Mouse (Mus musculus) bone marrow macrophage, adult 2 months (primary cell): ENCODE results near the gene Alg5.

Experiments used
- CTCF ChIP-seq: IDR thresholded peaks from 2 replicates; pipeline ENCODE4 v1.5.1; 2012; ENCODE audit warnings: low read depth, mild to moderate bottlenecking, low read length, moderate library complexity
- POLR2A ChIP-seq: IDR thresholded peaks from 2 replicates; pipeline ENCODE4 v1.6.1; 2012; ENCODE audit warnings: mild to moderate bottlenecking, low read depth, low read length, borderline replicate concordance

- no peak for TF ChIP-seq CTCF
- TF ChIP-seq POLR2A, result no peak
These were observed 35.5 kb upstream of the Alg5 start for GRCm38 (mm10) chr3:54699759-54700301.
